Mouse (Mus musculus) kidney, postnatal 4 days (tissue): ENCODE data around the gene Aplp2.

Source experiments
- DNase-seq, 2 experiments: peaks; one replicate each; pipeline ENCODE4 v3.0.0; 2021; ENCODE audit warnings: mixed read lengths in 2 of 2

Gene Aplp2

GRCm38 (mm10) chr9:31120533-31120915 is 91.1 kb downstream of the Aplp2 start:
- no peak for DNase-seq

- peak; percentile 32 to 49 for DNase-seq
Observed at GRCm38 (mm10) chr9:31119882-31120532, 91.6 kb downstream of the Aplp2 start.

GRCm38 (mm10) chr9:31119405-31119804 is 92.2 kb downstream of the Aplp2 start:
- DNase-seq, result no peak

GRCm38 (mm10) chr9:31118520-31119298 is 92.9 kb downstream of the Aplp2 start:
- DNase-seq, result peak; percentile 42 to 55

GRCm38 (mm10) chr9:31117488-31117887 is 94.1 kb downstream of the Aplp2 start:
- DNase-seq, result no peak

GRCm38 (mm10) chr9:31117088-31117487 is 94.5 kb downstream of the Aplp2 start:
- no peak for DNase-seq

GRCm38 (mm10) chr9:31115586-31115985 is 96.0 kb downstream of the Aplp2 start:
- no peak for DNase-seq

GRCm38 (mm10) chr9:31108464-31108863 is 103.2 kb downstream of the Aplp2 start:
- DNase-seq, result no peak
